Mouse (Mus musculus): ENCODE measurements around the gene Phldb2. TPM values are rescaled to one million over a fixed set of nuclear protein-coding genes. Genes with fewer than 3 reads are reported as not detected.

Phldb2 gene
- total RNA-seq (2022): 10 to 100 TPM; 29.4 to 56.4 (median 41.4) TPM

- DNase-seq: no peak
Observed at GRCm38 (mm10) chr16:45953394-45953793, at the start of gene Phldb2. Phldb2 (minus strand) TSS chr16:45953598.

- DNase-seq: no peak
Observed at GRCm38 (mm10) chr16:46001550-46002166, 48.3 kb upstream of the Phldb2 start.

GRCm38 (mm10) chr16:46000976-46001375 is 47.6 kb upstream of the Phldb2 start:
- no peak for DNase-seq

- DNase-seq: no peak
Observed at GRCm38 (mm10) chr16:45999374-46000191, 46.2 kb upstream of the Phldb2 start.

GRCm38 (mm10) chr16:45998231-45998630 is 44.8 kb upstream of the Phldb2 start:
- no peak for DNase-seq

- DNase-seq: no peak
Observed at GRCm38 (mm10) chr16:45990901-45991676, 37.7 kb upstream of the Phldb2 start.

- no peak for DNase-seq
Observed at GRCm38 (mm10) chr16:45986236-45986635, 32.8 kb upstream of the Phldb2 start.

GRCm38 (mm10) chr16:45984610-45985606 is 31.5 kb upstream of the Phldb2 start:
- no peak for DNase-seq

- DNase-seq: no peak
Observed at GRCm38 (mm10) chr16:45976251-45976650, 22.9 kb upstream of the Phldb2 start.

- DNase-seq: no peak
Observed at GRCm38 (mm10) chr16:45973959-45974686, 20.7 kb upstream of the Phldb2 start.

- no peak for DNase-seq
Observed at GRCm38 (mm10) chr16:45970187-45970586, 16.8 kb upstream of the Phldb2 start.

- no peak for DNase-seq
Observed at GRCm38 (mm10) chr16:45968716-45969115, 15.3 kb upstream of the Phldb2 start.

GRCm38 (mm10) chr16:45967471-45967870 is 14.1 kb upstream of the Phldb2 start:
- peak; percentile 54 for DNase-seq

GRCm38 (mm10) chr16:45966604-45967003 is 13.2 kb upstream of the Phldb2 start:
- DNase-seq: no peak

- no peak for DNase-seq
Observed at GRCm38 (mm10) chr16:45964777-45965176, 11.4 kb upstream of the Phldb2 start.

- no peak for DNase-seq
Observed at GRCm38 (mm10) chr16:45963837-45964236, 10.4 kb upstream of the Phldb2 start.

GRCm38 (mm10) chr16:45963088-45963487 is 9.7 kb upstream of the Phldb2 start:
- DNase-seq: no peak

GRCm38 (mm10) chr16:45960978-45961377 is 7.6 kb upstream of the Phldb2 start:
- no peak for DNase-seq

GRCm38 (mm10) chr16:45956390-45956950 is 3.1 kb upstream of the Phldb2 start:
- no peak for DNase-seq

- DNase-seq: no peak
Observed at GRCm38 (mm10) chr16:45952501-45952900, 897 bp downstream of the Phldb2 start.

- DNase-seq: no peak
Observed at GRCm38 (mm10) chr16:45952035-45952434, 1.4 kb downstream of the Phldb2 start.
